Mouse (Mus musculus): Measurements from ENCODE around the gene Arl10.
"Not testable (repeated sequence)": the region's sequence is repeated elsewhere in the genome, so short reads cannot be mapped to it uniquely, and the experiment has no call there.

Arl10 gene

DNA sequence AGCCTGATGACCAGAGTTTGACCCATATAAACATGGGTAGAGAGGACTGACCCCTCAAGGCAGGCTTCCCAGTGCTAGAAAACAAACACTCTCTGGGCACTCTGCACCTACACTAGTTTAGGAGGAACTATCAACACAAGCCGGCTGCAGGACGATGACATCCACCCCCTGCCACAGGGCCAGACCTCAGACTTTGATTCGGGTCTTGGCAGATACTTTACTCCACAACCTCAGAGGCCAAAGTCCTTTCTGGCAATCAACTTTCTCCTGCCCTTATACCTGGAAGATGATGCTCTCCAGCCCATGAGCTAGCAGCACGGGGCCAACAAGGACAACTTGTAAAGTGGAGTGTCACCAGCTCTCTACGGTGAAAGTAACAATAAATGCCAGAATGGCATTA is 8.0 kb downstream of the Arl10 start:
- no peak for DNase-seq

DNA sequence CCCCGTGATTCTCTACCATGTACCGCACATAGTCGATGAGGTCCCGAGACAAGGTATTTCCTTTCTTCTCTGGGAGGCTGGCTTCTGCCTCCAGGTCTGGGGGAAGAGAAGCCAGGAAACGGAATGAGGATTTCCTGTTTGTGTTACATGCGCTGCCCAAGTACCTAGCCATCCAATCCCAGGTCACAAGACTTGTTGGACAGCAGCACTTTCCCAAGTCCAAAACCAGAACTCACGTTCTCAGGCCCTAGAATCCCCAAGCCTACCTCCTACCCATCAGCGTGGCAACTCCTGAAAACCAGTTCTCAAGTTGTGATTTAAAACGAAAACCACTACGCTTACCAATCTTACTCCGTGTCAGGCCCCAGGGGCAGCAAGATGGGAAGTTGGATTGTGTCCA is 11.0 kb downstream of the Arl10 start:
- no peak for DNase-seq

DNA sequence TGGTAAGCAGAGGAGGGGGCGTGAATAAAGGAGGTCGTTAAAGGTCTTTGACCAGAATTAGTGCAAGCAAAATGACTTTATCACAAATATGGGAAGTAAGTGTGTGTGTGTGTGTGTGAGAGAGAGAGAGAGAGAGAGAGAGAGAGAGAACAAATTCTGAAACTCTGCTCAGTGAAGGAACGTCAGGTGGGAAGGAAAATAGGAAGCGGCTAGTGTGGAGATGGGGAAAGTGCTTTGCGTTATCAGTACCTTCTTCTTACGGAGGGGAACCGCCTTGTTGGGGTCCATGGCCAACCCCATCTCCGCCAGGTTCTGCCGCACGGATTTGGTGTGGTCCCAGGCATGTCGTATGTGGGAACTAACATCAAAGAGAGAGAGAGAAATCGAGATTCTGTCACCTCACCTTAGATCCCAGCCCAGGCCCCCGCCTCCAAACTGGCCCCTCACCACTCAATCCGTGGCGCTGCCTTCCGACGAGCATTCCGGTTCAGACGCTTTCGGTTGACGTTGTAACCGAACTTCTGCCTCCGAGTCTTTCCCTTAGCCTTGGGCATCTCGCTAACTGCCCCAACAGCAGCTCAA is 14.7 kb downstream of the Arl10 start:
- DNase-seq, result no peak

DNA sequence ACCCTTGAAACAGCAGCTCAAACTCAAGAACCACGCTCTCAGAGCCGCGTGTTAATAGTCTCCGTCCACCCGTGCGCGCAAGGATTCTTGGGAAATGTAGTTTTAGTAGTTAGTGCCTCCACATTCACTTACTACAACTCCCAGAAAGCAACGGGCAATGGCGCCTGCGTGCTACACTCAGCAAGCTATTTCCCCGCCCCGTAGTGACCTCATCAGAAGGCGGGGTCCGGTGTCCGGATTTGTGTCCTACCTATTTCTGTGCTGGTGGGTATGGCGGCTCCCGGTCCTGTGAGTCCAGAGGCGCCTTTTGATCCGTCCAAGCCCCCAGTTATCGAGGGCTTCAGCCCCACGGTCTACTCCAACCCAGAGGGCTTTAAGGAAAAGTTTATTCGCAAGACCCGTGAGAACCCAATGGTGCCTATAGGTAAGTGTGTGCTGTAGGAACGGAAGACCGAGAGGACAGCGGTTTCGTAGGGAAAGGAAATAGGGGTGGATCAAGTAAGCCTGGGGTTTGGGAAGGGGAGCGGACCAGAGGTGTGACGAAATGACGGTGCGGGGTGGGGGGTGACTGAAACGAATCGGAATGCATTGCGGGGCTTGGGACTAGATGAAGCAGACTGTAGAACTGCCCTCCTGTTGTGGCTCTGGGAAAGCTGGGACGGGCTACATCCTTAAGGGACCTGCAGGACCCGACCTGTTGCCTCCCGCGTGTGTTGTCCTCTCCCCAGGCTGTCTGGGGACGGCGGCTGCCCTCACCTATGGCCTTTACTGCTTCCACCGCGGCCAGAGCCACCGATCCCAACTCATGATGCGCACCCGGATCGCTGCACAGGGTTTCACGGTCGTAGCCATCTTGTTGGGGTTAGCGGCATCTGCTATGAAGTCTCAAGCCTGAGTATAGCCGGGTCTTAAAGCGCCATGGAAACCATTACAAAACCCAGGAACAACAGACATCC is 15.5 kb downstream of the Arl10 start, which contains the start of the genes Nop16 and Higd2a:
Gene Nop16 (minus strand): TSS at position 95 of the 956 bp plus-strand sequence.
Gene Higd2a (plus strand): TSS at position 212 of the 956 bp plus-strand sequence.
- DNase-seq, result peak; percentile 93 to 95

DNA sequence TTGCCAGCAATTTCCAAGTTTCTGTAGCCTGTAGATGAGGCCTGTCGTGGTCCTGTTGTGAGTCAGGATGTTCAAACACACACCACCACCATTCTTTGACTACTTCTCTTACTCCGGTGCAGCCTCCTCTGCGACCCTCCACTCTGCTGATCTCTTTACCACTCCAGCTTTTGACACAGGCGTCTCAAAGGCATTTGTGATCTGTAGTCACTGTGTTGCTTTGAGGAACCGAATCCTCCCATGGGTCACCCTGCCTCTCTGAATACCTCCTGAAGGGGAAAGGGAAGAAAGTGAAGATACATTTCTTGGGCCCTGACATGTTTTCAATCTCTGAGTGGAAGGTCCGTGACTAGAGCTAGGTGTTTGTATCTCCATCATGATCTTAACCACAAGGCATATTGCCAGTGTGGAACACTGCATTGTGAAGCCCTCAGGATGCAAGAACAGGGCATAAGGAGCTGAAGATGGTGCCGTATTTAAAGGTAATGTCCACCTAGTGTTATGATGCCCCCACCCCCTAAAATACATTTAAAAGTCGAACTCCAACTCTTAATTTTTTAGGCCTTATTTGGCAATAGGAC is 17.1 kb downstream of the Arl10 start:
- no peak for DNase-seq

DNA sequence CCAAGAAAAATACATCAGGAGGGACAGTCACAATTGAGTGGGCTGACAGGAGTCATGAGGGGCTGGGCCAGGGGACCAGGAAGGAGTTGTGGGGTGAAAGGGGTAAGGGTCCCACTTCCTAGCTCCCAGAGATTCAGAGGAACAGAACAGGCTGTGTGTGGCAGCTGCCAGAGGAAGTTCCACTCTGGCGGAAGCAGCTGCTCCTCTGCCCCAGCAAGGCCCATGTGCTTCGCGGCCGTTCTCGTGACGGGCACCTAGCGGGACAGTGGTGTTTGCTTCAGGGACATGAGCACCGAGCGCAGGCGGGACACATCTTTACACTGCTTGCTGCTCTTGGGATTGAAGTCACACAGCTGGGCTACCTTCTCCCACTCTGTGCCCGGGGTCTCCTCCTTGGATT is 18.8 kb downstream of the Arl10 start:
- DNase-seq, result no peak

DNA sequence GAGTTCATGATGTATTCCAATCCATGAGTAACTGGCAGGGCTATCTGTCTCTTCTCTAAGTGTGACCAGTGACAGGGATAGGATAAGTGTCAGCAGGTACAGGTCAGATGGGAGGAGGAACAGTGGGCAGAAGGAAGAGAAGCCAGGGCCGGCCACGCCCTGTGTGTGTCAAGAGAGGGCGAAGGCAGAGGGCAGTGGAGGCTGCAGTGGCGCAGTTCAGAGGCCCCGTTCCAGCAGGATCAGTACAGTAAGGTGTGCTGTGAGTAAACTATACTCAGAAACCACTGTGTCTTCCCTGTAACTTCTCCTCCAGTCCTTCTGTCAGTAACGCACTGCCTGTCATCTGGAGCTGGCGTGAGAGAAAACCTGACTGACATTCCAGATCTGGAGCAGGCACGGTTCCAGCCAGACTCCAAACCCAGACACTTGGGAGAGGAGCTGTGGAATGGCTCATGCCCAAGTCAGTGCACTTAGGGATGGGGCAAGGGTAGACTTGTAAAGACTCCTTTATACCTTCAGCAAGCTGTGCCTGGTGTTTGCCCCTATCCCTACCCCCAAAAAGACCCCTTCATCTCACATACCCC is 21.4 kb downstream of the Arl10 start:
- DNase-seq, result no peak

DNA sequence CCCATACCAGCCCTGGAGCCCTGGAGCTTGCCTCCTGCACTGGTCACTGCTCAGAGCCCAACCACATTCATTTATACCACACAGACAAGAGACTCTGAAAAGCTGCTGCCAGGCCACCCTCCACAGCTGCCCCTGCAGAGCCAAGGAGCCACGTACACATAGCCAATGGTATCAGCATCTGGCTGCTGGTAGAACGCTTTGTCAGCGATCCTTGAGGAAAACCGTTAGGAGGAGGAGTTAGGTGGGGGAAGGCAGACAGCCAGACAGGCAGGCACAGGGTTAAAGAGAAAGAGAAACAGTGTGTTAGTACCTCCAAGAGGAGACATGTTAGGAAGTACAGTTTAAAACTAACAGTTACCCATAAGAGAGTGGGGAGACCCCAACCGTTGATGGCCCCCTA is 22.1 kb downstream of the Arl10 start:
- no peak for DNase-seq

DNA sequence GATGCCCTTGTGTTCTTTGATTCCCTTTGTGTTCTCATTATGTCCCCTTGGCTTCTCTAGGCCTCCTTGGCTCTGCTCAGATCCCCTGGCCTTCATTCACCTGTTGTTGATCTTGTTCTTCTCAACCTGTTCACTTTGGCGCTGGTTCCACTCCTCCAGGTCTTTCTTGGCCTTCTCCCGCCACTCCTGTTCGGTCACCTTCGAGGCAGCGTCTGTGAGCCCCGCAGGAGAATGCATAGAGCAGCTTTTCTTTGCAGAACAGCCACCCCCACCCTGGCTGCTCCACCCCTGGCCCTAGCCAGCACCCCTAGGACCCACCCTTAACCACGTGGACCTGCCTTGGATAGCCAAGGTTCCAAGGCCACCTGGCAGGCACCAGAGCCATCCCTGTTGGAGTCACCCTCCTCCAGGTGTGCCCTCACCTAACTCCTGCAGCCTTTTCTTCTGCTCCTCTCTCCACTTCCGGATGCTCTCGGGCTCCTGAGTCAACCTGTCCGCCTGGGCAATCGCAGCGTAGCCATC is 23.9 kb downstream of the Arl10 start:
- DNase-seq, result no peak

DNA sequence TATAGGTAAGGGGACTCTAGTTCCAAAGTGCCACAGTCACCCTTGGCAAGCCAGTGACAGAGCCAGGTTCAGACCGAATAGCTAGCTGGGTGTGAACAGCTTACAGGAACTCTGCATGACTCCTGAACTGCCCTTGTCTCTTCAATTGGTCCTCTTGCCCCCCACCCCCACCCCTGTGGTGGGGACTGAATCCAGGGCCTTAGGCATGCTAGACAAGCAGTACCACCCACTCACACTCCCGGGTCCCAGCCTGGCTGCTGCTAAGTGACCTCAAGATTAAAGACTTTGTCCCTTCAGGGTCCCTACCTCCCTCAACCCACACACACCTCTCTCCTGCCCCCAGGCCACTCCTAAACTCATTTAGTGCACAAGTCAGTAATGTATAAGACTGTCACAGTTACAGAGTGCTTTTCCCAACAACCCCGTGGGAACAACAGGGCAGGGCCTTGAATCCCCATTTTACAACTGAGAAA is 27.9 kb downstream of the Arl10 start:
- no peak for DNase-seq

DNA sequence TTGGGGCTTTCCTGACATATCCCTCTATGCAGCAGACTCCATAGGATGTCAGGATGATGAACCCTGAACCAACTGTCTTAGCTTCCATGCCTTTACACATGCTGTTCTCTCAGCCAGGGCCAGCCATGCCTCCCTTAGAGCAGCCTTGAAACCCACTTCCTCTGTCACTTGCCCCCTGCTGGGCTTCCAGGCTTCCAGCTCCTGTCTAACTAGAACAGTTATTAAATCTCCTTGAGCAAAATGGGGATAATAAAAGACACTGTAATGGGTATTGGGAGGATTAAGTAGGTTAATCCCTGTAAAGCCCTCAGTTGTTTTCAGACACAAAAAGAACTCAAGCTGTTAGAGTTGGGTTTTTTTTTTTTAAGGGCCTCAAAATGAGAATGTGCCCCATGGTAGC is 28.7 kb downstream of the Arl10 start:
- no peak for DNase-seq

DNA sequence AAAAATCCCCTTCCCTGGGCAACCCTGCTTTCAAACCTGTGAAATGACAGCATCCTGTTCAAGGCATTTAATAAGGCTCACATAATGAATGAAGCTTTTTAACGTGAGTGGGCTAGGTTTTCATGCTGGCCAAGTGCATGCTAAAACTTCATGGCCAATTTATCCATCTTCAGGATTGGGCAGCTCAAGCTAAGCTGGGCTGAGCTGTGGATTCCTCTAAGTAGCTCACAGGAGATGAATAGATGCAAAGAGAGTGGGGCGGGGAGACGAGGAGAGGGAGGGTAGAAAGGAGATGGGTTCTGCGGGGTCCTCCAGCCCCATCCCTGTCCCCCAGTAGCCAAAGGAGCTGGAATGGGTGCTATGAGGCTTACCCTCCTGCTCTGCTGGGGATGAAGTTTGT is 29.4 kb downstream of the Arl10 start:
- no peak for DNase-seq

DNA sequence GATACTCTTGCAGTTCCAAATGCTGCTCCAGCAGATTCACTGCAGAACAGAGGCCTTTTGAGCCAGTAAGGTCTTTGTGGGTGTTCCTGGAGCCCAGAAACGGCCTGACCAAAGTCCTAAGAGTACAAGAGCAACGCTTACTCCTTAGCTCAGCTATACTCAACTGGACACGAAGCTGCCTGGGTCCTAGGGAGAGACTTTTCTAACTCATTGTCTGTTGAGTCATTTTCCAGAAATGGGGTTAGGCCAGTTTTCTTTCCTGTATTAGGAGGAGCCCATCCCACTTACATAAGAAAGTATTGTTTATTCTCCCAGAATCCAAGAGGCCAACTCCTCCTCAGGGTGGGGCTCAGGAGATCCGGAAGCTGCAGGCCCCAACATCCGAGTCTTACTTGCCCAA is 30.6 kb downstream of the Arl10 start:
- no peak for DNase-seq

DNA sequence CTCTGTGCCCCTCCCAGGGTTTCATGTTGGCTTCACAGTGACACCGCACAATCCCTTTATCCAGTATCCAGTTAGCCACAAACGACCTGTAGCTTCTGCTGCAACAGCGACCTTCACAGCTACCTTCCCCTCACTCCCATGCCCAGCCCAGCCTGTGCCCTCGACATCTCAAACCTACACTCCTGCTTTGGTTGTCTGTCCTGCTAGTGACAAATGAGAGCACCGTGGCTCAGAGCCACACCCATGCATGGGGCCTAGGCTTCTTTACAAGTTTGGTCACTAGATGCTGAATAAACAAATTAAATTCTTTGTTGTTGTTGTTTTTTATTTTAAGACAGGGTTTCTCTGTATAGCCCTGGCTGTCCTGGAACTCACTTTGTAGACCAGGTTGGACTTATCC is 32.4 kb downstream of the Arl10 start:
- DNase-seq, result no peak

DNA sequence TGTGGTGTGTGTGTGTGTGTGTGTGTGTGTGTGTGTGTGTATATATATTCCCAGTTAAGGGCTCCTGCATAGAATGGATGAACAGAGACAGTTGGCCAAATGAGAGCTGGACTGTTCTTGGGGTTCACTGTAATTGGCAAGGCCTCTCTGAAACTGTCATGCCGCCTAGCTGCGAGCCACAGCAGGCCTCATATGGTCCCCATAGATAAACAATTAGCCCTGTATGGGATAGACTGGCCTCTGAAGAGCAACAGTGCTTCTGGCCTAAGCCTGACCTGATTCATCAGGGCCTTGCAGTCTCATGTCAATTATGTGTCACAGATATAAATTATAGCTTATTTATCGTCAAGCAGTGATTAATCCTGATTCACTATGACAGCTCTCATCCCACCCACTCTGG is 33.2 kb downstream of the Arl10 start:
- DNase-seq, result no peak

DNA sequence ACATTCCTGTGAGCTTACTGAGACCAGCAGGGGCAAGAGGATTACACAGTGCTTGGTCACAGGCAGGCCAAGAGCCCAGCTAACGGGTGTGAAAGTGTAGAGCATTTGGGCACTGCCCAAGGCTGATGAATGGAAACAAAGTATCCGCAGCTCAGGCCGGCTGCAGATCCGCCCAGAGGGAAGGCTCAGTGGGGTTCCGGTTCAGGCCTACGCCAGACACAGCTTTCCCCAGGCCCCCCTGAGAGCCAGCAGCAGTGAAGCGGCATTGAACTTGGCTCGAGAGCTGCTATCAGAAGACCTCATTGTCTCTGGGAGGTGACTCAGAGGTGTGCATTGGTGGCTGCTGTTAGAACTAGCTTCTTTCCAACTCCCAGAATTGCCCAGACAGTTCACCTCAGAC is 33.9 kb downstream of the Arl10 start:
- DNase-seq, result no peak

DNA sequence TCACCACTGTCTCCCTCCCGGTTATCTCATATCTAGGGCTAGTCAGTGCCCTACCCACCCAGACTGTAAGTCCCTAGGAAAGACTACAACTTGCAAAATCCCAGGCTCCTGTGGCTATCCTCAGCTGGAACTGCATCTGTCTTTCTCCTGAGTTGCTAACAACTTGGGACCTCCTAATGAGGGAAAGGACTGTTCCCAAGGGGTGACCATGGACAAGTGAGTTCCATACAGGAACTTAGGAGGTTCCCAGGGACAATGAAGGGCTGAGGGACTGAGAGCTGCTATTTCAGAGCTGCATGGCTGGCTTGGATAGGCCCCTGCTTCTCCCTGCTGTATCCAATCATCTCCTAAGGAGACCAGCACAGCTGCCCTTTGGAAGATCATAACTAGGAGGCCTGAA is 34.5 kb downstream of the Arl10 start:
- no peak for DNase-seq

DNA sequence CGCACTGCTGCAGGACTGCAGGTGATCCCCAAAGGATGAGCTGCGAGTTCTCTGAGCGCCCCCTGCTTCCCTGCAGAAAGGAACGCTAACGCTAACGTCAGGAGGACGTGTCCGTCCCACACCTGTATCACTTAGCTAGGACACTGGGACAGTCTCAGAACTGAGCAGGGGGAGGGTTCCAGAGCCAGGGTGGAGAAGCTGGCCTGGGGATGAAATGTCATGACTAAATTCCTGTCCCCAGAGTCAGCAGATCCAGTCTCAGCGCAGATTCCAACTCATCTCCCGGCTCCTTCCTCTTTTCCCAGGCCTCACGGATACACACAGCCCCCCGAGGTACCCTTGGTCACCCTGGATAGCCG is 35.8 kb downstream of the Arl10 start:
- no peak for DNase-seq

DNA sequence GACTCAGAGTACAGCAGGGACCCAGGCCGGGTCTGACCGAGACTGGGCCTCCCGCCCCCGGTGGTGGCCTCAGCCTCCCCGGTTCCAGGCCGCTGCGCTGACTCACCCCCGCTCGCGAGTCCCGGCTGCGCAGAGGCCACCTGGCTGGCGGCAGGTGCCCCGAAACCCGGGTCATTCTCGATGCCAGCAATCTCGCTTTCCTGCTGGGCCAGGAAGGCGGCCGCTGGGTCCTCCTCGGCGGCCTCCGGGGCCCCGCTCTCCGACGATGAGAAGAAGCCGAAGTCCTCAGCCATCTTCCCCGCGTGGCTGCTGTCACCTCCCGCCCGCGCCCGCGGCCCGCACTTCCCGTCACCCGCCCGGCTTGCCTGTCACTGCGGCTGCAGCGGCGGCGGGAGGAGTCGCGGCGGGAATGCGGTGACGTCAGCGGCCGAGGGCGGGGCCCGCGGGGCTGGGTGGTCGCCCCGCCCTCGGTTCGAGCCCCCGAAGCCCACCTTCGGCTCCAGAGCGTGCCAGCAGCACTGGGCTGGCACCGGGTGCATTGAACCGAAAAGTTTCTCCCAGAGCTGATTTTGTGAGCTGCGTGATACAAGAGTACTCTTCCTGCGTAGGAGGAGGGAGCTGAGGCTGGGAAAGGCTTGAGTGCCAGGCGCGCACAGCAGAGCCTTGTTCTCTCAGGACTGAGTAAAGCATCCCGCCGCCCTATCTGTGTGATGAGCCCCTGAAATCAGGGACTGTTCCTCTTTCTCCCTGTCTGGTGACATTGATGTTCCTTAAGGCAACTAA is 36.3 kb downstream of the Arl10 start, which contains the start of gene Cltb:
Gene Cltb (minus strand): TSS at position 373 of the 783 bp plus-strand sequence.
- DNase-seq, result peak; percentile 70 to 86

DNA sequence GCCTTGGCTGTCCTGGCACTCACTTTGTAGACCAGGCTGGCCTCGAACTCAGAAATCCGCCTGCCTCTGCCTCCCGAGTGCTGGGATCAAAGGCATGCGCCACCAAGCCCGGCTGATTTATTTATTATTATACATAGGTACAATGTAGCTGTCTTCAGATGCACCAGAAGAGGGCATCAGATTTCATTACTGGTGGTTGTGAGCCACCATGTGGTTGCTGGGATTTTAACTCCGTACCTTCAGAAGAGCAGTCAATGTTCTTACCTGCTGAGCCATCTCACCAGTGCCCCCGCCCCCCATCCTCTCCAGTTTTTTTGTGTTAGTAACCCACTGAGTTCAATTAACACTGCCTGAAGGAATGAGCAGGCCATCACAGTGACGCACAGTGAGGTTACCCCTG is 38.3 kb downstream of the Arl10 start:
- DNase-seq, result not testable (repeated sequence)

DNA sequence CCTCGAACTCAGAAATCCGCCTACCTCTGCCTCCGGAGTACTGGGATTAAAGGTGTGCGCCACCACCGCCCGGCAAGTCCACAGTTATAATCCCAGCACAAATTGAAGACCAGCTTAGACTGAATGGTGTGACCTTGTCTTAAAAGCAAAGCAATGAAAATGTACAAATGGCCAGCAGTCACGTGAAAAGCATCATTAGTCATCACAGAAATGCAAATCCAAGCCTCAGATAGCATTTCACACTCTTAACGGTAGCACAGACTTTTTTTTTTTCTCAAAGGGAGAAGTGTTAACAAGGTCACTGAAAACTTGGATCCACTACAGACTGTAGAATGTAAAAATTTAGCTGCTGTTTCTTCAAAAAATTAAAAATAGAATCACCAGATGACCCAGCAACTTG is 41.5 kb downstream of the Arl10 start:
- no peak for DNase-seq

DNA sequence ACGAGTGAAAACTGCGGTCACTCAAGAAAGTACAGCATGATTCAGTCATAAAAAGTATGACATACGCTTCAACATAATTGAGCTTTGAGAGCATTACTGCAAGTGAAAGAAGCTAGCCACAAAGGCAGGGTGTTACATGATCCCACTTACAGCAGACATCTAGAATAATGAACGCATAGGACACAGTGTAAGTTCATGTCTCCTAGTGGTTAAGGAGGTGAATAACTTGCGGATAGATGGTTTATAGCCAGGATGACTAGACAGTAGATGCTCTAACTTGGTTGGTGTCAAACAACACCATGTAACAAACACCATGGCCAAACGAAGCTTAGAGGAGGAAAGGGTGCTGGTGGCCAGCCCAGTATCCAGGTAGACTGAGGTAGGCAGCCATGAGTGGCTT is 42.2 kb downstream of the Arl10 start:
- DNase-seq, result no peak

Data from spleen, adult 18-20 months (tissue).